Mouse (Mus musculus) frontal cortex, postnatal 25 days (tissue): ENCODE results near the gene Gm7694.

Source experiments
- DNase-seq, 2 experiments: peaks; one replicate each; pipeline ENCODE4 v3.0.0; 2022; ENCODE audit warnings: low spot score in 2 of 2

The Gm7694 gene

GRCm38 (mm10) chr1:170282415-170283129 is 23.6 kb downstream of the Gm7694 start:
- no peak for DNase-seq

- DNase-seq, result no peak
These were observed 29.1 kb downstream of the Gm7694 start, which contains the start of gene Sh2d1b1 for GRCm38 (mm10) chr1:170277016-170277415. Sh2d1b1 (plus strand) TSS chr1:170277320.

GRCm38 (mm10) chr1:170273252-170273651 is 32.9 kb downstream of the Gm7694 start:
- no peak for DNase-seq

GRCm38 (mm10) chr1:170270696-170271095 is 35.4 kb downstream of the Gm7694 start:
- DNase-seq, result no peak

GRCm38 (mm10) chr1:170270281-170270680 is 35.9 kb downstream of the Gm7694 start:
- no peak for DNase-seq

- peak; percentile 63 to 77 for DNase-seq
These were observed 50.6 kb downstream of the Gm7694 start for GRCm38 (mm10) chr1:170255560-170255910.

- DNase-seq, result no peak
These were observed 51.1 kb downstream of the Gm7694 start for GRCm38 (mm10) chr1:170254893-170255559.
